Mouse (Mus musculus) testis, postnatal 14 days (tissue): ENCODE measurements around the gene Tceanc2.

Experiments used
- DNase-seq: peaks from one replicate; pipeline ENCODE4 v3.0.0; 2021; ENCODE audit warnings: low spot score

Gene Tceanc2

DNA sequence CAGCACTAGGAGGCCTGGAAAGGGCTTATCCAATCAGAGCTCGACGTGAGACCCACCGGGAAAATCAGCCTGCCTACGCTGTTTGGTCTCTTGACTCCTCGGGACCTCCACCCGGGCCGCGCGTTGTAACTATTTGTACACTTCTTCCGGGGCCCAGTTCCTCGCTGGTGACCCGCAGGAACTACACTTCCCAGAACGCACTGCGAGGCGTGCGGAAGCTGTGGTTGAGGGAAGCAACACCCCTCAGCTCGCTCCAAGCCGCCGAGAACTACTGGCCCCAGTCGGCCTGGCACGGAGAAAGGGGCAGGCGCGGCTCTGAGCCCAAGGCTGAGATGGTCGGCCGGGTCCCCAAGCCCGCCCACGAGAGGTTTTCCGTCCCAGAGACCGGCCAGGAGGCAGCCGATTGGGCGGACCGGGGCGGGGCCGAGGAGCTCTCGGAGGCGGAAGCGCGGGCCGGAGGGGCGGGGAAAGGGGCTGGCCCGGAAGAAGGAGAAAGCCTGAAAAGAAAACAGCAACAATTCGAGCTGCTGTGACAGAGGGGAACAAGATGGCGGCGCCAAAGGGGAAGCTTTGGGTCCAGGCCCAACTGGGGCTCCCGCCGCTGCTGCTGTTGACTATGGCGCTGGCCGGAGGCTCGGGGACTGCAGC lies 610 bp downstream of the Tceanc2 start, which contains the start of gene Tmem59:
Tmem59 (plus strand) TSS at position 218 of the 648 bp plus-strand sequence.
- DNase-seq, result peak; percentile 96

GRCm38 (mm10) chr4:107177506-107177905 lies 1.4 kb downstream of the Tceanc2 start:
- no peak for DNase-seq

DNA sequence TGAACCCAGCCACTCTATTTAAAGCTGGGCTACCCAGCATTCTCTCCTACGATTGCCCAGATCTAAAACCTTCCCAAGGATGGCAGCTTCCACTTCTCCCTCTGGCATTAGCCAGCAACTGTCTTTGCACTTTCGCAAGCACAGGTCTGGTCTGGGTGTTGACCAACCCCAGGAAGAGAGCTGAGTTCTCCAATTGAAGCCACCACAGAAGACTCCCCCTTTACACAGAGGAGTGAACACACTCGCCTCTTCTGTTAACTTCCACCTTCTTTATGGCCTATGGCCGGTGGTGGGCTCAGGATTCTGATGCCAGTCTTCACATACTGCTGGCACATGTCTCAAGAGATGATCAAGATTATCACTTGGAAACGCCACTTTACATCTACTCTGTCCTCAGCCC lies 11.1 kb downstream of the Tceanc2 start:
- no peak for DNase-seq

GRCm38 (mm10) chr4:107166700-107167099 lies 12.2 kb downstream of the Tceanc2 start:
- no peak for DNase-seq

GRCm38 (mm10) chr4:107163756-107164587 lies 14.9 kb downstream of the Tceanc2 start:
- peak; percentile 34 for DNase-seq

- DNase-seq, result no peak
Observed at GRCm38 (mm10) chr4:107163341-107163740, 15.6 kb downstream of the Tceanc2 start.

GRCm38 (mm10) chr4:107160181-107160580 lies 18.7 kb downstream of the Tceanc2 start:
- no peak for DNase-seq

DNA sequence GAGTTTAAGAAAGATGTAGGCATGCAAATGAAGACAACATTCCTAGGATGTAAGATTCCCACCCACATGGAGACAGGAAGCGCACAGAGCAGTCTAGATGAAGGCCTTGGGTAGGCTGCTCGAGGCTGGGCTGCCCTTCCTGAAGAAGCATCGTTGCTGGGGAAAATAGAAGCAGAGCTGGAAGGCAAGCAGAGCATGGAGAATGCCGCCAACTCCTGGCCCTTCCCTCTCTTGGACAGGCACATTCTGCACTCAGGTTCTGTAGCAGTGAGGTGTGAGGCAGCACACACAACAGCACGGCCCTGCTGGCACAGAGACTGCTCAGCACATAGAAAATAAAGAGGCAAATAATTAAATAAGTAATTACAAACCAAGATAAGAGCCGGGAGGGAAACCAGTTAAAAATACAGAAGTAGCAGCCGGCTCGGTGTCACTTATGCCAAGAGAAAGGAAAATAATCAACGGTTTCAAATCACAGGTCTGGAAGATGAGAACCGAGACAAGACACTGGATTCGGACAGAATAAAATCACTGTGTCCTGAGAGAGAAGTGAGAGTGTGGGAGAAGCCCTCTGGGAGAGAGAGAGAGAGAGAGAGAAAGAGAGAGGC lies 19.6 kb downstream of the Tceanc2 start:
- no peak for DNase-seq

DNA sequence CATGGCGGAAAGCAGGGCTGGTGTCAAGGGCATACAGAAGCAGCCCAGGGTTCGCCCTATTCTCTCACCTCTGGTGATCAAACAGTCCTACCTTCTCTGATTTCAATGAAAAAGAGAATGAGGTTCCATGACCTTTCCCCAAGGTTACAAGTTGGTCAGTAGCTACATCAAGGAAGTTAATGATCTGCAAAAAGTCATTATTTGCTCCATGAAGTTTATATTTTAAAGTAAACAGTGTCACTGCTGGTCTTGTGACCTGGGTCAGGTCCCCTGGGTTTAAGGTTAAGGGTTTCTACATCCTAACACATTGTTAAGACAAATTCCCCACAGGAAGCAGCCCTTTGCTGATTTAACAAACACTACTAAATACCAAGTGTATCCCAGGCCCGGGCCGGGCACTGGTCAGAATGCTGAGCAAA lies 21.9 kb downstream of the Tceanc2 start:
- DNase-seq, result no peak

DNA sequence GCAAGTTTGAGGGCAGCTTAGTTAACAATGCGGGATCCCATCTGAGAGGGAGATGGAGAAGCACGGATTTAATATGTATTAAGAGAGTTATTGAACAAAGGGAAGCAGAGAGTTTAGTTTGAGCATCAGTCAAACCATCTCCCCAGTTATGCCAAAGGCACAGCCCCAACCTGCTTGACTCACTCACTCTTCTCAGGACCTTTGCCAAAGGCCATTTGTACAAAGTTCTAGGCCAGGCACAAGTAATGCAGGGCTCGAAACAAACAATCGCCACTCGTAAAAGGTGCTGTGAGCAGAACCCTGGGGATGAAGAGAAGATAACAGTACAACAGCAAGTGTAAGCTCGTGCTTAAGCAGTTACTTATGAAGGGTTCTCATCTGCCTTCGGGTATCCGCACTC lies 26.3 kb downstream of the Tceanc2 start:
- DNase-seq, result no peak

DNA sequence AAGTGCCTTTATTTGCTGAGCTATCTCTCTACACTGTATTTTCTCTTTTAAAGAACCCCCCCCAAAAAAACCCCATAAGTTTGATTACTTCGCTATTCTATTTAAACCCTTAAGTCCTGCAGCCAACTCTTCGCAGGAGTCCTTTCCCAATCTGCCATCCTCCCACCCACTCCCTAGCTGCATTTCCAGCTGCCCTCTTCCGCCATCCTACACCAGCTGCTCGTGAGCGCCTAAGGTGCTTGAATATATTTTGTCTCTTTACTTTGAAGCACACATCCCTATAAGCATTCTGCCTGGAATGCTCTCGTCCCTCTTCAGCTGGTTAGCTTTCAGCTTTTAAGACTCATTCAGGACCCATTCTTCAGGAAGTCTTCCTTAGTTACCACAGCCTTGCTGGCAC lies 27.9 kb downstream of the Tceanc2 start:
- DNase-seq, result no peak

GRCm38 (mm10) chr4:107143511-107143910 lies 35.4 kb downstream of the Tceanc2 start:
- DNase-seq, result no peak

- no peak for DNase-seq
Observed at GRCm38 (mm10) chr4:107139836-107140631, 38.9 kb downstream of the Tceanc2 start.

GRCm38 (mm10) chr4:107138948-107139835 lies 39.7 kb downstream of the Tceanc2 start:
- DNase-seq, result no peak

DNA sequence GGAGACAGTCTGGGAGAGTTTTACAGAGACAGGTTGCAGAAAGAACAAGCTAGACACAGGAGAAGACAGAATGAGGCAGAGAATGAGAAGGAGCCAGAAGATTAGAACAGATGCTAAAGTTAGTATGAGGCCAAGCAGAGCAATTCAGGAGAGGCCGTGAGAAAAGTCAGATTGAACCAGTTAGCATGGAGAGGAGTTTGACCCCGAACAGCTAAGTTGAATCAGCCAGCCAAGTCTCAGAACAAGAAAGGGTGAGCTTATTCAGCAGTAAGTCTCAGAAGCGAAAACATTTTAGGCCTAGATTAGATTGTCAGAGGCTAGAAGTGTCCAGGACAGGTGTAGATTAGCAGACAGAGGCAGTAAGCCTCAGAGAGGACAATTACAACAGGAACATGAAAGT lies 42.4 kb downstream of the Tceanc2 start:
- no peak for DNase-seq

DNA sequence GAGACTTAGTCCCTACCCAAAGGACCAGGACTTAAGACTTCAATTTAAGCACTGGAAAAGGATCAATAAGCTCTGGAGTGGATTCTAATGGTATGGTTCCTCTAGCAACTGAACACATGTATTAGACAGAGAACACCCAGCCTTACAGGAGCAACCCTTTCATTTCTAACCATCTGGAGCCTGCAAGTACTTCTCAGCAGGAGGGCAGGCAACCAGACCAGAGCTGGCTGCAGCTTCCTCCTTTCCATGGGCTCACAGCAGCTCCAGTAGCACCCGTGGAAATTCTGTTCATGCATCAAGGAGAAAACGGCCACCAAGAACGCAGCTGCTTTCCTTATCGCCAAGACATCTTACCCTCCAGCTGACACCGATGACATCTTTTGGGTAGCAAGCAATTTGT lies 43.3 kb downstream of the Tceanc2 start:
- DNase-seq, result no peak

- no peak for DNase-seq
Observed at GRCm38 (mm10) chr4:107134891-107135290, 44.0 kb downstream of the Tceanc2 start.

DNA sequence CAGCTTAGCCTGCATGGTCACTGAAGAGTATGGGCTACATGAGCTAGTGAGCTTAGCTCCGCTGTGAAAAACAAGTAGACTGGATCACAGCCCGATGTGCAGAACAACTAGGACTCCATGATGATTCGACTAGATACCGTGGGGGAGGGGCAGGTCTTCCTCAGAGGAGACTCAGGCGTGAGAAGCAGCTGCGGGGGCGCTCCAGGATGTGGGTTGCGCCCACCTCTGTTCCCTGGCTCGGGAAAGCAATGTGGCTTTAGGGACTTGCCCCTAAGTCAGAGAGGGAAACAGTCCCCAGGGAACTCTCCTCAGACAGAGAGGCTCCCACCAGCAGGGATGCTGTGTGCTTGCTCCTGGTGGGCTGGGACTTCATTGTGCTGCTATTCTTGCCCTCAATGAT lies 48.4 kb downstream of the Tceanc2 start:
- peak; percentile 39 for DNase-seq

- no peak for DNase-seq
Observed at GRCm38 (mm10) chr4:107129373-107129772, 49.5 kb downstream of the Tceanc2 start.

DNA sequence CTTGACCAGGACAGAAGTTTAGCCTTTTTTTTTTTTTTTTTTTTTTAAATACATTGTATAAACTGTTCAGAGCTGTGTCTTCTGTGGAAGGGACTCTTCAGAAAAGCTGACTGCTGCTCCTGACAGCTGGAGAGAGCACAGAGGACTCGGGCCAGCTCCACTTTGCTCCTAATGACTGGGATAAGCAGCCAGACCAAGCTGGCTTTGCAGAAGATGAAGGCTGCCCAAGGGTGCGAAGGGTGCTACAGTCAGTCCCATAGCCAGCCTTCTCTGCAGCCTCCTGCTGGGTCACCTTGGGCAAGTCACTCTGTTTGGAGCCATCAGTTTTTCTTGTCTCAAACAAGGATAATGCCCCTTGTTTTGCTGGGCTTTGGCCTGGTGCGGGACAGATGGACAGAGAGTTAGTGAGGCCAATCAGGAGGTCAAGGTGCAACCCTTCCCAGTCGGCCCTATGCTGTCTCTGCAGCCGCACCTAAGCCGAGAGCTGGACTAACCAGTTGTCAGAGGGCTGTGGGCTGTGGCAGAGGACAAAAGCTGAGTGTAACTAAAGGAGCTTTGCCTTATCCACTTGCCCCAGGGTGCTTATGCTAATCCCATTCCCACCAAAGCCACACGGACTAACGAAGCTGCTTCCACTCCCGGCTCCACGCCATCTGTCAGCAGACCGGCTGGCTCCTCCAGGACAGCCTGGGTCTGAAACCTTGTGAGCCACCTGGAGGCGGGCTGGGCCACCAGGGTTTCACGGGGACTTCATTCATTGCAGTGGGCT lies 50.8 kb downstream of the Tceanc2 start:
- DNase-seq, result no peak
